Mouse (Mus musculus) brain, embryonic 14.5 days (tissue): ENCODE measurements around the gene Rhobtb1.

Source experiments
- CTCF ChIP-seq: fragments of 200-500 bp; IDR thresholded peaks from 2 replicates; pipeline ENCODE4 v1.5.1; 2012; ENCODE audit warnings: inconsistent platforms, mild to moderate bottlenecking, moderate library complexity, borderline replicate concordance; ENCODE audit not compliant: insufficient read depth, insufficient read length; ENCODE audit errors: extremely low read depth
- POLR2A ChIP-seq: fragments of 200-500 bp; IDR thresholded peaks from 2 replicates; pipeline ENCODE4 v1.6.1; 2012; ENCODE audit warnings: mild to moderate bottlenecking, inconsistent platforms, borderline replicate concordance; ENCODE audit not compliant: poor library complexity, insufficient read depth, insufficient read length, severe bottlenecking; ENCODE audit errors: extremely low read depth

DNA sequence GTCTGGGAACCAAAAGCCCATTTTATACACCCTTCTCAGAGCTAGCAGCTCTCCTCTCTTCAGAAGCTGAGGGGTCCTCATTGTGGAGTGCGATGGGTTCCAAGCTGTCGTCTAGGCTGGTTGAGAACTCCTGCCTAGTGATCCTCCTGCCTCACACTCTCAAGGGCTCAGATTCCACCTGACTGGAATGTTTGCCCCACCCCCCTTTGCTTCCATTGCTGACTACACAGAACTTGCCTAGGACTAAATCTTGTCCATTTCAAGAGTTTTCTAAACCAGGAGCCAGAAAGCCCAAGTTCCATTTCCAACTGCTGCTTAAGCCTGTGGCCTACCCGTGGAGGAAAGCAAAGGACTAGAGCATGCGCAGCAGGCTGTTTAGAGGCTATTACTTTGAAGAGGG, 184.4 kb downstream of the Rhobtb1 start:
- TF ChIP-seq POLR2A, result no peak
- TF ChIP-seq CTCF, result no peak
